10 mouse cellular contexts compared by ENCODE assay signal in the genomic region with DNA sequence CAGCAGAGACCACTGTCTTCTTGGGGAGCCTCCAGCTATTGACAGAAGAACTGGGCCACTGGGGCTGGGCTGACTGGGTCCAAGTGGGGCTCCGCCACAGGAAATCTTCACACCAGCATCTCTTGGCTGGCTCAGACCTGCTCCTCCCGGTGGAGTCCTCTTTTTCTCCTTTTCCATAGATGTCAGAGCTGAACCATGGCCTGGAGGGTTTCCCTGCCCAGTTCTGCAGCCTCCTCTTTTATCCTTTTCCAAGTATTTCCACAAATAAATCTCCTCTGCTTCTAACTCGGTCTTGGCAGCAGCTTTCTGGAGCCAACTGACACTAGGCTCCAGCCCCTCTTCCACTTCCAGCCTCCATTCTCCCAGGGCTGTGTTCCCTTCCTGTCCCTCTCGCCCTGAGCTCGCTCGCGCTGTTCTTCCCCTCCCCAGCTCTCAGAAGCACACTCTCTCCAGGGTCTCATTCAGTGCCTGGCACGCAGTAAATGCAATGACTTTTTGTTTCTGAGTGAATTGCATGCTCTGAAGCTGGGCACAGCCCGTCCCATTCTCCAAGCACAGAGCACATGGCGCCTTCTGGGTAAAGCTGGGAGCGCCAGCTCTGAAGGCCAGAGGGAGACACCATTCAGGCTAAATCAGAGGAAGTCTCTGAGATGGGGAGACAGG. TPM values are rescaled to one million over a fixed set of nuclear protein-coding genes. Genes with fewer than 3 reads are reported as not detected.
DNase-seq lines count a peak whose midpoint lies in the region; ATAC-seq and TF ChIP-seq lines count a peak whose summit lies in the region.
"Had no signal": no experiment of that assay in that cellular context is flagged by ENCODE, and none has a peak within 500 bp of the region (broad histone marks: within the 10 kb centered on the region; RNA-seq: fewer than 3 reads in every experiment).

No protein-coding gene starts in this region.

- no peak overlapping the region for H3K27ac ChIP-seq in liver, postnatal 0 days (ENCODE audit: low read depth)
- H3K27ac ChIP-seq in liver, embryonic 12.5 days, result no peak overlapping the region
- H3K27ac ChIP-seq in hindbrain, postnatal 0 days, result peak overlapping the region; percentile 72
- H3K27ac ChIP-seq in limb, embryonic 15.5 days, result 0 out of 2 replicates have a peak overlapping the region, but pooled peaks have one; percentile 22

- no peak for ATAC-seq in liver, postnatal 0 days
- no peak for ATAC-seq in liver, embryonic 12.5 days
- ATAC-seq in hindbrain, postnatal 0 days, result peak; percentile 91
- ATAC-seq in limb, embryonic 15.5 days (ENCODE audit: insufficient number of reproducible peaks, low FRiP score, low TSS enrichment, low read depth), result no peak

- no peak overlapping the region for H3K4me3 ChIP-seq in liver, postnatal 0 days (ENCODE audit: low read depth, low read length)
- H3K4me3 ChIP-seq in liver, embryonic 12.5 days, result no peak overlapping the region
- H3K4me3 ChIP-seq in hindbrain, postnatal 0 days (ENCODE audit: low read length), result no peak overlapping the region
- no peak overlapping the region for H3K4me3 ChIP-seq in limb, embryonic 15.5 days
- H3K4me3 ChIP-seq: megakaryocyte, embryonic 14.5 days had no signal

- WGBS in liver, postnatal 0 days (ENCODE audit: insufficient replicate concordance), result 67% methylated on average over 11 of the region's 11 CpGs
- WGBS in liver, embryonic 12.5 days (ENCODE audit: insufficient replicate concordance), result 47% methylated on average over 11 of the region's 11 CpGs
- WGBS in hindbrain, postnatal 0 days, result 38% methylated on average over 11 of the region's 11 CpGs
- 43% methylated on average over 11 of the region's 11 CpGs for WGBS in limb, embryonic 15.5 days

- no peaks in the 10 kb centered on the region for H3K9me3 ChIP-seq in liver, postnatal 0 days (ENCODE audit: low read length)
- no peaks in the 10 kb centered on the region for H3K9me3 ChIP-seq in liver, embryonic 12.5 days (replicated peaks)
- H3K9me3 ChIP-seq in hindbrain, postnatal 0 days (ENCODE audit: low read length), result no peaks in the 10 kb centered on the region
- no peaks in the 10 kb centered on the region for H3K9me3 ChIP-seq in limb, embryonic 15.5 days
- H3K9me3 ChIP-seq: megakaryocyte, embryonic 14.5 days had no signal

- H3K36me3 ChIP-seq in liver, postnatal 0 days (replicated peaks; ENCODE audit: insufficient read depth, low read length), result no peaks in the 10 kb centered on the region
- no peaks in the 10 kb centered on the region for H3K36me3 ChIP-seq in liver, embryonic 12.5 days
- H3K36me3 ChIP-seq in hindbrain, postnatal 0 days (ENCODE audit: insufficient read depth, low read length), result no peaks in the 10 kb centered on the region
- no peaks in the 10 kb centered on the region for H3K36me3 ChIP-seq in limb, embryonic 15.5 days

- 0 out of 2 replicates have a peak, but pooled peaks cover 2% of the 10 kb centered on the region for H3K27me3 ChIP-seq in liver, postnatal 0 days (ENCODE audit: insufficient read depth, low read length)
- no peaks in the 10 kb centered on the region for H3K27me3 ChIP-seq in liver, embryonic 12.5 days (replicated peaks)
- H3K27me3 ChIP-seq in hindbrain, postnatal 0 days (ENCODE audit: insufficient read depth, low read length), result no peaks in the 10 kb centered on the region
- no peaks in the 10 kb centered on the region for H3K27me3 ChIP-seq in limb, embryonic 15.5 days

- peaks cover 6% of the 10 kb centered on the region for H3K4me1 ChIP-seq in liver, postnatal 0 days (ENCODE audit: insufficient read depth)
- H3K4me1 ChIP-seq in liver, embryonic 12.5 days, result peaks cover 3% of the 10 kb centered on the region
- H3K4me1 ChIP-seq in hindbrain, postnatal 0 days (ENCODE audit: insufficient read depth, low read length), result no peaks in the 10 kb centered on the region
- peaks cover 17% of the 10 kb centered on the region for H3K4me1 ChIP-seq in limb, embryonic 15.5 days

- peak; percentile 36 for DNase-seq in adrenal gland, adult 2 months
- no peak for DNase-seq in adrenal gland, postnatal 25 days
- peak; percentile 9 for DNase-seq in liver, postnatal 0 days
- DNase-seq in hindbrain, postnatal 0 days (ENCODE audit: low spot score), result peak; percentile 79
- DNase-seq in ovary, postnatal 10 days (ENCODE audit: low spot score), result no peak
- DNase-seq in heart, postnatal 36 days, result no peak
- DNase-seq: gastrocnemius, postnatal 25 days had no signal

- intact Hi-C loops in heart, postnatal 36 days (cut with DNase I), result no loop called here

- no peak for TF ChIP-seq CTCF in liver, postnatal 0 days (IDR thresholded peaks at IDR 0.05; ENCODE audit: low read depth)
- no peak for TF ChIP-seq CTCF in hindbrain, postnatal 0 days (IDR thresholded peaks at IDR 0.05; ENCODE audit: low read depth)

- H3K4me2 ChIP-seq in liver, postnatal 0 days (ENCODE audit: low read depth, low read length), result no peak overlapping the region
- no peak overlapping the region for H3K4me2 ChIP-seq in liver, embryonic 12.5 days
- H3K4me2 ChIP-seq in hindbrain, postnatal 0 days (ENCODE audit: low read depth, low read length), result no peak overlapping the region
- H3K4me2 ChIP-seq in limb, embryonic 15.5 days, result no peak overlapping the region

- H3K9ac ChIP-seq in liver, postnatal 0 days (replicated peaks), result no peak overlapping the region
- H3K9ac ChIP-seq in liver, embryonic 12.5 days, result no peak overlapping the region
- H3K9ac ChIP-seq in hindbrain, postnatal 0 days (replicated peaks; ENCODE audit: low read length), result no peak overlapping the region
- no peak overlapping the region for H3K9ac ChIP-seq in limb, embryonic 15.5 days

- TF ChIP-seq EP300 in liver, postnatal 0 days (IDR thresholded peaks at IDR 0.05; ENCODE audit: low read depth), result no peak

RNA-seq across cellular contexts. Expression of a gene that starts 4.0 kb away (rescaled TPM):
- total RNA-seq in adrenal gland, adult 2 months (2021), result under 1 TPM in 1 of 2 experiments, not detected in 1; 0.14 TPM
- 0.52 and 0.65 TPM in 2 replicates for polyA plus RNA-seq in adrenal gland, adult 2 months (2012; rRNA removed)
- total RNA-seq in adrenal gland, postnatal 25 days (2021), result 0.18 and 0.33 TPM in 2 replicates
- polyA plus RNA-seq in liver, postnatal 0 days (2015; fragmentation: Nextera tagmentation; extraction: Ambion mirVana), result 0.07 TPM in 1 of 2 replicates, not detected in the other
- polyA plus RNA-seq in liver, embryonic 12.5 days (2016; fragmentation: Nextera tagmentation; extraction: Ambion mirVana), result 0.06 and 0.24 TPM in 2 replicates
- 30.4 and 34.8 TPM in 2 replicates for total RNA-seq in hindbrain, postnatal 0 days (2014; rRNA removed)
- 18.5 and 21.2 TPM in 2 replicates for polyA plus RNA-seq in hindbrain, postnatal 0 days (2015; fragmentation: Nextera tagmentation; extraction: Ambion mirVana)
- 1.6 and 2.3 TPM in 2 replicates for polyA plus RNA-seq in limb, embryonic 15.5 days (2015; fragmentation: Nextera tagmentation; extraction: Ambion mirVana)
- not detected for total RNA-seq in heart, postnatal 36 days (2021)
- total RNA-seq: gastrocnemius, postnatal 25 days had no signal

RNA-seq across cellular contexts. Expression of a gene that starts 20.5 kb away (rescaled TPM):
- total RNA-seq in adrenal gland, adult 2 months (2021), result 1 to 10 TPM in 1 of 2 experiments, under 1 TPM in 1; 0.72 to 1.8 TPM
- polyA plus RNA-seq in adrenal gland, adult 2 months (2012; rRNA removed), result 1.8 and 2.6 TPM in 2 replicates
- total RNA-seq in adrenal gland, postnatal 25 days (2021), result 0.90 and 1.3 TPM in 2 replicates
- polyA plus RNA-seq in liver, postnatal 0 days (2015; fragmentation: Nextera tagmentation; extraction: Ambion mirVana), result 0.83 and 0.86 TPM in 2 replicates
- polyA plus RNA-seq in liver, embryonic 12.5 days (2016; fragmentation: Nextera tagmentation; extraction: Ambion mirVana), result 0.17 and 0.36 TPM in 2 replicates
- total RNA-seq in hindbrain, postnatal 0 days (2014; rRNA removed), result 9.4 and 11.7 TPM in 2 replicates
- polyA plus RNA-seq in hindbrain, postnatal 0 days (2015; fragmentation: Nextera tagmentation; extraction: Ambion mirVana), result 14.6 and 15.3 TPM in 2 replicates
- polyA plus RNA-seq in limb, embryonic 15.5 days (2015; fragmentation: Nextera tagmentation; extraction: Ambion mirVana), result 0.65 and 0.79 TPM in 2 replicates
- total RNA-seq in heart, postnatal 36 days (2021), result 10 to 100 TPM; 15.7 to 25.8 TPM

RNA-seq across cellular contexts. Expression of a gene that starts 30.4 kb away (rescaled TPM):
- 10 to 100 TPM; 31.7 to 54.5 TPM for total RNA-seq in adrenal gland, adult 2 months (2021)
- polyA plus RNA-seq in adrenal gland, adult 2 months (2012; rRNA removed), result 89.0 and 131 TPM in 2 replicates
- total RNA-seq in adrenal gland, postnatal 25 days (2021), result 16.5 and 32.2 TPM in 2 replicates
- polyA plus RNA-seq in liver, postnatal 0 days (2015; fragmentation: Nextera tagmentation; extraction: Ambion mirVana), result 9.9 and 11.7 TPM in 2 replicates
- 18.4 and 19.6 TPM in 2 replicates for polyA plus RNA-seq in liver, embryonic 12.5 days (2016; fragmentation: Nextera tagmentation; extraction: Ambion mirVana)
- 321 and 384 TPM in 2 replicates for total RNA-seq in hindbrain, postnatal 0 days (2014; rRNA removed)
- 359 and 389 TPM in 2 replicates for polyA plus RNA-seq in hindbrain, postnatal 0 days (2015; fragmentation: Nextera tagmentation; extraction: Ambion mirVana)
- polyA plus RNA-seq in limb, embryonic 15.5 days (2015; fragmentation: Nextera tagmentation; extraction: Ambion mirVana), result 215 and 226 TPM in 2 replicates
- 10 to 100 TPM; 37.6 to 43.8 TPM for total RNA-seq in heart, postnatal 36 days (2021)

RNA-seq across cellular contexts. Expression of a gene that starts 31.9 kb away (rescaled TPM):
- total RNA-seq in adrenal gland, adult 2 months (2021), result 10 to 100 TPM; 33.5 to 36.8 TPM
- polyA plus RNA-seq in adrenal gland, adult 2 months (2012; rRNA removed), result 23.0 and 33.2 TPM in 2 replicates
- total RNA-seq in adrenal gland, postnatal 25 days (2021), result 34.3 and 45.8 TPM in 2 replicates
- 9.7 and 10.3 TPM in 2 replicates for polyA plus RNA-seq in liver, postnatal 0 days (2015; fragmentation: Nextera tagmentation; extraction: Ambion mirVana)
- 9.4 and 9.6 TPM in 2 replicates for polyA plus RNA-seq in liver, embryonic 12.5 days (2016; fragmentation: Nextera tagmentation; extraction: Ambion mirVana)
- 36.1 and 40.2 TPM in 2 replicates for total RNA-seq in hindbrain, postnatal 0 days (2014; rRNA removed)
- 31.4 and 36.6 TPM in 2 replicates for polyA plus RNA-seq in hindbrain, postnatal 0 days (2015; fragmentation: Nextera tagmentation; extraction: Ambion mirVana)
- 32.8 and 35.7 TPM in 2 replicates for polyA plus RNA-seq in limb, embryonic 15.5 days (2015; fragmentation: Nextera tagmentation; extraction: Ambion mirVana)
- total RNA-seq in heart, postnatal 36 days (2021), result 10 to 100 TPM; 18.6 to 20.3 TPM

RNA-seq across cellular contexts. Expression of a gene that starts 56.3 kb away (rescaled TPM):
- total RNA-seq in adrenal gland, adult 2 months (2021), result 10 to 100 TPM; 45.1 to 59.8 TPM
- polyA plus RNA-seq in adrenal gland, adult 2 months (2012; rRNA removed), result 33.2 and 36.2 TPM in 2 replicates
- 59.6 and 67.6 TPM in 2 replicates for total RNA-seq in adrenal gland, postnatal 25 days (2021)
- polyA plus RNA-seq in liver, postnatal 0 days (2015; fragmentation: Nextera tagmentation; extraction: Ambion mirVana), result 8.4 and 8.9 TPM in 2 replicates
- polyA plus RNA-seq in liver, embryonic 12.5 days (2016; fragmentation: Nextera tagmentation; extraction: Ambion mirVana), result 16.9 and 18.2 TPM in 2 replicates
- 7.7 and 10.0 TPM in 2 replicates for total RNA-seq in hindbrain, postnatal 0 days (2014; rRNA removed)
- 10.7 and 12.8 TPM in 2 replicates for polyA plus RNA-seq in hindbrain, postnatal 0 days (2015; fragmentation: Nextera tagmentation; extraction: Ambion mirVana)
- polyA plus RNA-seq in limb, embryonic 15.5 days (2015; fragmentation: Nextera tagmentation; extraction: Ambion mirVana), result 81.7 and 136 TPM in 2 replicates
- 100 to 1,000 TPM; 146 to 153 TPM for total RNA-seq in heart, postnatal 36 days (2021)

Comparison
In these comparisons a context has a peak if more than half of its experiments do, and no peak if none do; other contexts are left out.
1. DNase-seq: peak in adrenal gland, adult 2 months (single experiment), liver, postnatal 0 days (single experiment) and hindbrain, postnatal 0 days (single experiment); none in adrenal gland, postnatal 25 days (single experiment), ovary, postnatal 10 days (single experiment) and heart, postnatal 36 days (0 of 2).
2. H3K27ac ChIP-seq: peak in hindbrain, postnatal 0 days (single experiment) and limb, embryonic 15.5 days (single experiment); none in liver, postnatal 0 days (single experiment) and liver, embryonic 12.5 days (single experiment).